Mouse (Mus musculus): ENCODE measurements around the gene Adgre5.

DNA sequence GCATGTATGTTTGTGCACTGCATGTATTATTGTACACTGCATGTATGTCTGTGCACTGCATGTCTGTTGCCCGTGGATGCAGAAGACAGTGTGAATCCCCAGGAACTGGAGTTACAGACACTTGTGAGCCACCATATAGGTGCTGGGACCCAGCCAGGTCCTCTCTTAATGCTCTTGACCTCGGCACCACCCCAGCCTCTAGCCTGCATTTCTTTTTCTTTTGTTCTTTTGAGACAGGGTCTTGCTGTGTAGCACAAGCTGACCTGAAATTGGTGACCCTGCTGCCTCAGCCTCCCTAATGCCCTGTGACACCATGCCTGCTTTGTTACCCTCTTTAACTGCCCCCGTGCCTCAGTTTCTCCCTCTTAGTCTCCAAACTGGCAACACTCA, 545 bp downstream of the Adgre5 start:
- no peak for TF ChIP-seq EP300 (optimal IDR thresholded peaks at IDR 0.05)
- TF ChIP-seq CTCF (IDR thresholded peaks at IDR 0.05; ENCODE audit: low read depth): no peak

All from stomach, postnatal 0 days (tissue).